Mouse (Mus musculus): ENCODE data around the gene Parp8.

The Parp8 gene

DNA sequence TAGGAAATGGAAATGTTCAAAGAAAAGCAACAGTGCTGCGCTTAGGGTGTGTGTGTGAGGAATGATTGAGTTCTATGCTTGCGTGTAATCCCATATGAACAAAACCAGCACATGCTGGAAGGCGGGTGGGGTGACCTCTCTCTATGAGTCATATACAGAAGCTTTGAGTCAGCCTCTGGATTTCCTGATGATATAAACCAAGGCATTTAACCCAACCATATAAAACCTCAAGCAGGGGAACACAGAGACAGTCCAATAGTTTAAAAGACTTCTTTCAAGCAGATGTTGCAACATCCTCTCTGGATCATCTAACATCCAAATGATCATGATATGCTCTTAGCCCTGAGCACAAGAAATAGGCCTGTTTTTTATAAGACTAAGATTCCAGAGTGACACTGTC, 196.3 kb downstream of the Parp8 start:
- DNase-seq: no peak

DNA sequence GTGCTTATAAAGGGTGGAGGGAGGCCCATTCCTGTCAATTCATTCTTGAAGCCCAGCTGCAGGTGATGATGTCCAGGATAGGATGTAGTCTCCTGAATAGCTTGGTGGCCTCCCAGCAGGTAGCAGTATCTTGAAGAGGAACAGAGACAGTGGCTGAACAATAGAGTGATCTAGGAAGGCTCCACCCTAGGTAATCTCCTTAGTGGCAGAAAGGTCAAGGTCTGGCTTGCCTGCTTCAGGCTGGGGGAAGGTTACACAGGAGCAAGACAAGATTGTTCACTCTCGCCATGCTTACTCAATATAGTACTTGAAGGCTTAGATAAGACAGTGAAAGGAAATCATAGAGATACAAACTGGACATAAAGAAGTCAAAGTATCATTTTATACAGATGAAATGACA, 213.9 kb downstream of the Parp8 start:
- no peak for DNase-seq

Measured in cerebellum, postnatal 14 days (tissue).